Mouse (Mus musculus) lung, postnatal 0 days (tissue): ENCODE data around the gene Gm27029.
"Not testable (repeated sequence)": the region's sequence is repeated elsewhere in the genome, so short reads cannot be mapped to it uniquely, and the experiment has no call there.

Source experiments
- CTCF ChIP-seq: IDR thresholded peaks from 2 replicates; pipeline ENCODE4 v1.5.1; 2016; ENCODE audit warnings: antibody characterized with exemption, mild to moderate bottlenecking
- EP300 ChIP-seq: IDR thresholded peaks from 2 replicates; pipeline ENCODE4 v1.6.1; 2016; ENCODE audit warnings: antibody characterized with exemption, mild to moderate bottlenecking, control low read depth

DNA sequence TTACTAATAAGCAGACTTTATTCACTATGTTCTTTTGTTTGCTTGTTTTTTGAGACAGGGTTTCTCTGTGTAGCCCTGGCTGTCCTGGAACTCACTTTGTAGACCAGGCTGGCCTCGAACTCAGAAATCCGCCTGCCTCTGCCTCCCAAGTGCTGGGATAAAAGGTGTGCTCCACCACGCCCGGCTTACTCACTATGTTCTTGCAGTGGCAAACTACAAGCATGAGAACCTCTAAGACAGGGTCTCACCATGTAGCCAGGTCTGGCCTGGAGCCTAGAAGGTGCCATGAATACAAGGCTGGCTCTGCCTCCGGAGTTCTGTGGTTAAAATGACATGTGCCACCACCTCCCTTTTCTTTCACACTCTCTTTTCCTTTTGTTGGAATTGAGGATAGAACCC is 42.0 kb upstream of the Gm27029 start:
- not testable (repeated sequence) for TF ChIP-seq EP300, CTCF
